8 mouse cellular contexts compared by ENCODE assay signal in the genomic region with DNA sequence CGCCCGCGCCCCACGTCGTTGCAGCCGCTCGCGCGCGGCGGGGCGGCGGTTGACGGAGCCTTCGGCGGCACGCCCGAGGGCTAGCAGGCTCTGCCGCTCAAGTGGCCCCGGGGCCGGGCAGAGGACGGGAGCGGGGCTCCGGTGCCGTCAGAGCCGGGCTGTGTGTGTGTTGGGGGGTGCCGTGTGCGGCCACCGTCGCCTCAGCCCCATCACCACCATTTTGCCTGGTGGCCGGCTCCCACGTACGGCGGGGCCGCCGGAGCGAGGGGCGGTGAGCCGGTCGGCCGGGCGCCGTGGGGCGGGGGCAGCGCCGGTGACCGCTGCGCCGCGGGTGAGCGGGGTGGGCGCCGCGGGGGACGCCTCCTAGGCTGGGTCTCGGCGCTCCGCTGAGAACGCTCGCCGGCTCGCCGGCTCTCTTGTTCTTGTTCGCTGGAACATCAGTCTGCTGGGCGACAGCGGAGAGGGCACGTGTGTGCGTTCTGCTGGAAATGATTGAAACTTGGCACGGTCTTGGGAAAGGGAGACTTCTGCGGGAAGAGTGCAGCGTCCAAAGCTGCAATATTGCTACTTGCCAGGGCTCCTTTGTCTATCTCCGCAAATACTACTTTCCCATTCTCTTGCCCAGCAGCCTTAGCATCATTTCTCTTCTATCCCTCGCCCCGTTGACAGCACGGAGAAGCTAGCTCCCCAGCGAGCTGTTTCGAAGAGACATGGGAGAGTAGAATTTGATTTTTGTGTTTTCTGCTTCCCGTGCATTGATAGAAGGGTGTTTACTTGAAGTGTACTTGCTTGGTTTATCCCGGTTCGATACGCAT. TPM values are rescaled to one million over a fixed set of nuclear protein-coding genes. Genes with fewer than 3 reads are reported as not detected.
DNase-seq lines count a peak whose midpoint lies in the region; ATAC-seq and TF ChIP-seq lines count a peak whose summit lies in the region.

No protein-coding gene starts in this region.

- H3K4me1 ChIP-seq in erythroblast, embryonic 14.5 days (ENCODE audit: control insufficient read depth), result no peaks in the 10 kb centered on the region
- no peaks in the 10 kb centered on the region for H3K4me1 ChIP-seq in heart, embryonic 14.5 days (ENCODE audit: control insufficient read depth in 2 of 2, insufficient read depth in 2 of 2, low read length in 2 of 2)
- no peaks in the 10 kb centered on the region for H3K4me1 ChIP-seq in kidney, postnatal 0 days (replicated peaks; ENCODE audit: insufficient read depth, low read length)
- H3K4me1 ChIP-seq in liver, embryonic 12.5 days, result no peaks in the 10 kb centered on the region
- no peaks in the 10 kb centered on the region for H3K4me1 ChIP-seq in neural tube, embryonic 12.5 days

- peak overlapping the region; percentile 66 for H3K4me2 ChIP-seq in heart, embryonic 14.5 days (ENCODE audit: low read length)
- H3K4me2 ChIP-seq in kidney, postnatal 0 days (ENCODE audit: low read length), result peak overlapping the region; percentile 59
- H3K4me2 ChIP-seq in liver, embryonic 12.5 days, result peak overlapping the region; percentile 67
- peak overlapping the region; percentile 51 for H3K4me2 ChIP-seq in neural tube, embryonic 12.5 days (replicated peaks)

- peak; percentile 20 to 62 for DNase-seq in cerebellum, postnatal 4 days (ENCODE audit: low spot score in 2 of 2)
- DNase-seq in kidney, postnatal 0 days (ENCODE audit: low spot score), result peak; percentile 28
- peak; percentile 4 for DNase-seq in urinary bladder, postnatal 14 days (ENCODE audit: low spot score)

- H3K9me3 ChIP-seq in erythroblast, embryonic 14.5 days (ENCODE audit: control insufficient read depth, low read length), result peaks cover 13% of the 10 kb centered on the region
- H3K9me3 ChIP-seq in heart, embryonic 14.5 days (ENCODE audit: control insufficient read depth, low read length), result no peaks in the 10 kb centered on the region
- no peaks in the 10 kb centered on the region for H3K9me3 ChIP-seq in kidney, postnatal 0 days (replicated peaks; ENCODE audit: low read length)
- no peaks in the 10 kb centered on the region for H3K9me3 ChIP-seq in liver, embryonic 12.5 days (replicated peaks)
- H3K9me3 ChIP-seq in neural tube, embryonic 12.5 days, result no peaks in the 10 kb centered on the region

- TF ChIP-seq CTCF in kidney, postnatal 0 days (IDR thresholded peaks at IDR 0.05; ENCODE audit: low read depth), result no peak

- peak overlapping the region in 1 of 2 experiments; percentile 71; a peak in 2 of 4 replicates for H3K27ac ChIP-seq in heart, embryonic 14.5 days (replicated peaks in 1 of 2; ENCODE audit: control insufficient read depth in 1 of 2, insufficient read depth in 1 of 2, low read depth in 2 of 2, low read length in 2 of 2)
- H3K27ac ChIP-seq in kidney, postnatal 0 days, result peak overlapping the region; percentile 36
- H3K27ac ChIP-seq in liver, embryonic 12.5 days, result no peak overlapping the region
- peak overlapping the region; percentile 51 for H3K27ac ChIP-seq in neural tube, embryonic 12.5 days

- H3K9ac ChIP-seq in heart, embryonic 14.5 days (ENCODE audit: low read length), result peak overlapping the region; percentile 78
- peak overlapping the region; percentile 60 for H3K9ac ChIP-seq in kidney, postnatal 0 days (ENCODE audit: low read depth, low read length)
- H3K9ac ChIP-seq in liver, embryonic 12.5 days, result peak overlapping the region; percentile 52; the same call in 1 of the 2 replicates
- peak overlapping the region; percentile 86 for H3K9ac ChIP-seq in neural tube, embryonic 12.5 days

- peak overlapping the region; percentile 37 for H3K4me3 ChIP-seq in erythroblast, embryonic 14.5 days (replicated peaks)
- H3K4me3 ChIP-seq in heart, embryonic 14.5 days (ENCODE audit: control insufficient read depth in 1 of 2, insufficient read depth in 1 of 2, low read depth in 1 of 2, low read length in 2 of 2), result peak overlapping the region; percentile 64 to 76
- H3K4me3 ChIP-seq in kidney, postnatal 0 days (replicated peaks; ENCODE audit: low read depth, low read length), result peak overlapping the region; percentile 56
- H3K4me3 ChIP-seq in liver, embryonic 12.5 days, result peak overlapping the region; percentile 56
- H3K4me3 ChIP-seq in neural tube, embryonic 12.5 days, result peak overlapping the region; percentile 60

- 16% methylated on average over 74 of the region's 81 CpGs for WGBS in heart, embryonic 14.5 days
- WGBS in kidney, postnatal 0 days, result 29% methylated on average over 60 of the region's 81 CpGs
- WGBS in liver, embryonic 12.5 days (ENCODE audit: insufficient replicate concordance), result 9% methylated on average over 18 of the region's 81 CpGs
- WGBS in neural tube, embryonic 12.5 days, result 26% methylated on average over 69 of the region's 81 CpGs

- peaks cover 25% of the 10 kb centered on the region for H3K27me3 ChIP-seq in erythroblast, embryonic 14.5 days (ENCODE audit: control insufficient read depth)
- no peaks in the 10 kb centered on the region for H3K27me3 ChIP-seq in heart, embryonic 14.5 days (ENCODE audit: control insufficient read depth, insufficient read depth, low read length)
- no peaks in the 10 kb centered on the region for H3K27me3 ChIP-seq in kidney, postnatal 0 days (ENCODE audit: insufficient read depth, low read length)
- peaks cover 20% of the 10 kb centered on the region for H3K27me3 ChIP-seq in liver, embryonic 12.5 days (replicated peaks)
- H3K27me3 ChIP-seq in neural tube, embryonic 12.5 days (replicated peaks), result no peaks in the 10 kb centered on the region

- no peaks in the 10 kb centered on the region for H3K36me3 ChIP-seq in erythroblast, embryonic 14.5 days (ENCODE audit: control insufficient read depth)
- no peaks in the 10 kb centered on the region for H3K36me3 ChIP-seq in heart, embryonic 14.5 days (ENCODE audit: control insufficient read depth, insufficient read depth, low read length)
- no peaks in the 10 kb centered on the region for H3K36me3 ChIP-seq in kidney, postnatal 0 days (ENCODE audit: insufficient read depth, low read length)
- H3K36me3 ChIP-seq in liver, embryonic 12.5 days, result no peaks in the 10 kb centered on the region
- H3K36me3 ChIP-seq in neural tube, embryonic 12.5 days, result no peaks in the 10 kb centered on the region

- no peak for ATAC-seq in erythroblast, adult 5-6 weeks (replicated peaks; ENCODE audit: low FRiP score, poor library complexity, severe bottlenecking)
- peak; percentile 69 for ATAC-seq in heart, embryonic 14.5 days (ENCODE audit: insufficient number of reproducible peaks, insufficient read depth, low FRiP score, low read depth)
- ATAC-seq in kidney, postnatal 0 days (replicated peaks; ENCODE audit: low FRiP score, low read depth), result peak; percentile 69
- ATAC-seq in liver, embryonic 12.5 days, result no peak
- peak; percentile 79 for ATAC-seq in neural tube, embryonic 12.5 days (ENCODE audit: low FRiP score, low read depth)

RNA-seq across cellular contexts. Expression of gene Zfp711, which starts 1.2 kb away (rescaled TPM):
- polyA plus RNA-seq in erythroblast, embryonic 14.5 days (2012), result not detected in 2 replicates
- not detected in 2 replicates for total RNA-seq in erythroblast, adult 5-6 weeks (2015; ENCODE audit: low replicate concordance)
- not detected in 2 replicates for total RNA-seq in erythroblast, adult 5-6 weeks (2017; ENCODE audit: low replicate concordance)
- 7.8 and 9.8 TPM in 2 replicates for polyA plus RNA-seq in heart, embryonic 14.5 days (2014; fragmentation: Nextera tagmentation; extraction: Ambion mirVana)
- 4.6 and 5.6 TPM in 2 replicates for polyA plus RNA-seq in kidney, postnatal 0 days (2015; fragmentation: Nextera tagmentation; extraction: Ambion mirVana)
- 2.8 and 3.3 TPM in 2 replicates for polyA plus RNA-seq in liver, embryonic 12.5 days (2016; fragmentation: Nextera tagmentation; extraction: Ambion mirVana)
- polyA plus RNA-seq in neural tube, embryonic 12.5 days (2016; fragmentation: Nextera tagmentation; extraction: Ambion mirVana), result 32.6 and 34.3 TPM in 2 replicates

Comparison
In these comparisons a context has a peak if more than half of its experiments do, and no peak if none do; other contexts are left out.
1. ATAC-seq: peak in heart, embryonic 14.5 days (single experiment), kidney, postnatal 0 days (single experiment) and neural tube, embryonic 12.5 days (single experiment); none in erythroblast, adult 5-6 weeks (single experiment) and liver, embryonic 12.5 days (single experiment).
2. Peak in every context shown above with its lines, with median percentiles within 50 percentile points of each other: H3K4me3 ChIP-seq, DNase-seq, H3K4me2 ChIP-seq and H3K9ac ChIP-seq.